In the genomic region with DNA sequence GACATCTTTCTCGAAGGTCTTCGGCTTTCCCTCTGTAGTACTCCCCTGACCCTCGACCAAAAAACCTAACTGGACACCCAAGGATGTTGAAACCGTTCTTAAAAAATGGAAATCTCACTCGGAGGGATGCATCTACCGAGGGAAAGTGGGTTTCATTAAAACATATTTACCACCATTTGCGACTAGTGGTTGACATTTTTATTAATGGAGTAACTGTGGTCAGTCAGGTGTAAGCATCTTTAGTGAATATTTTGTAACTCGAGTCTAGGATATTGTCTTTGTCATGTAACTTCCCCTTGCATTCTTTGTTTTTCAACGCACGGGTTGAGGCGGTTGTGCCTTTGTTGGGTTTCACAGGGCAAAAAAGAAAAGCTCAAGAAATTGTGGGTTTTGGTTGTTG, we compare ENCODE assay signal across 8 mouse cellular contexts. TPM values are rescaled to one million over a fixed set of nuclear protein-coding genes. Genes with fewer than 3 reads are reported as not detected.
DNase-seq lines count a peak whose midpoint lies in the region; ATAC-seq and TF ChIP-seq lines count a peak whose summit lies in the region.

No protein-coding gene starts in this region.

- ATAC-seq in neural tube, embryonic 11.5 days (ENCODE audit: insufficient read depth, low FRiP score, low TSS enrichment), result no peak

- H3K9me3 ChIP-seq in neural tube, embryonic 11.5 days (ENCODE audit: control insufficient read depth, low read length), result no peaks in the 10 kb centered on the region

- H3K36me3 ChIP-seq in spleen, adult 2 months (ENCODE audit: control insufficient read depth, insufficient read depth, low read length), result peaks cover 3% of the 10 kb centered on the region; the same call in 1 of the 2 replicates
- no peaks in the 10 kb centered on the region for H3K36me3 ChIP-seq in neural tube, embryonic 11.5 days (ENCODE audit: control insufficient read depth, insufficient read depth, low read length)

- H3K27me3 ChIP-seq in spleen, adult 2 months (ENCODE audit: control insufficient read depth, insufficient read depth, low read length), result no peaks in the 10 kb centered on the region
- no peaks in the 10 kb centered on the region for H3K27me3 ChIP-seq in neural tube, embryonic 11.5 days (ENCODE audit: control insufficient read depth, insufficient read depth, low read length)

- peak overlapping the region; percentile 99 for H3K9ac ChIP-seq in neural tube, embryonic 11.5 days (ENCODE audit: low read length)

- H3K27ac ChIP-seq in spleen, adult 2 months (ENCODE audit: insufficient read depth, low read length), result no peak overlapping the region; the same call in 1 of the 2 replicates
- peak overlapping the region; percentile 100 for H3K27ac ChIP-seq in neural tube, embryonic 11.5 days (ENCODE audit: low read depth, low read length)

- DNase-seq in spleen, adult 2 months (ENCODE audit: low read depth in 1 of 2, low spot score in 2 of 2), result no peak
- DNase-seq in spleen, postnatal 14 days (ENCODE audit: low spot score in 2 of 2), result no peak
- DNase-seq in embryo, embryonic 10.5 days (ENCODE audit: low spot score), result peak; percentile 62
- DNase-seq in induced T-regulatory cell, adult 2 months (ENCODE audit: low read depth), result peak; percentile 57
- peak; percentile 37 for DNase-seq in neural tube, embryonic 11.5 days (ENCODE audit: low spot score)
- no peak for DNase-seq in gastrocnemius, postnatal 25 days
- no peak for DNase-seq in kidney, postnatal 4 days
- DNase-seq in layer of hippocampus, postnatal 25 days (ENCODE audit: extremely low spot score in 1 of 2, low spot score in 1 of 2), result no peak

- peak overlapping the region; percentile 46 for H3K4me2 ChIP-seq in neural tube, embryonic 11.5 days (ENCODE audit: low read depth)

- no peak for TF ChIP-seq POLR2A in spleen, adult 2 months (IDR thresholded peaks at IDR 0.05; ENCODE audit: low read depth, low read length)

- peak overlapping the region; percentile 88 for H3K4me3 ChIP-seq in spleen, adult 2 months (ENCODE audit: extremely low read depth, insufficient read depth, insufficient read length)
- H3K4me3 ChIP-seq in neural tube, embryonic 11.5 days (ENCODE audit: low read depth, low read length), result peak overlapping the region; percentile 88

- TF ChIP-seq CTCF in spleen, adult 2 months (IDR thresholded peaks at IDR 0.05; ENCODE audit: extremely low read depth, insufficient read depth, insufficient read length, insufficient replicate concordance), result no peak

- peaks cover 3% of the 10 kb centered on the region; the same call in 1 of the 2 replicates for H3K4me1 ChIP-seq in spleen, adult 2 months (ENCODE audit: control insufficient read depth, insufficient read depth, insufficient read length)
- H3K4me1 ChIP-seq in neural tube, embryonic 11.5 days (ENCODE audit: control insufficient read depth, insufficient read depth, low read length), result peaks cover 4% of the 10 kb centered on the region; the same call in 1 of the 2 replicates

- WGBS in spleen, adult 2 months, result under 1% methylated on average over 11 of the region's 11 CpGs
- WGBS in neural tube, embryonic 11.5 days, result under 1% methylated on average over 11 of the region's 11 CpGs

RNA-seq across cellular contexts. Expression of a gene that starts 1.0 kb away (rescaled TPM):
- 15.4 and 15.9 TPM in 2 replicates for polyA plus RNA-seq in spleen, adult 2 months (2012; rRNA removed)
- 235 and 246 TPM in 2 replicates for polyA plus RNA-seq in neural tube, embryonic 11.5 days (2014; fragmentation: Nextera tagmentation; extraction: Ambion mirVana)
- total RNA-seq in gastrocnemius, postnatal 25 days (2021), result 10 to 100 TPM; 18.7 to 23.4 TPM
- 100 to 1,000 TPM; 114 to 168 TPM for total RNA-seq in layer of hippocampus, postnatal 25 days (2021)

RNA-seq across cellular contexts. Expression of a gene that starts 8.0 kb away (rescaled TPM):
- polyA plus RNA-seq in spleen, adult 2 months (2012; rRNA removed), result 10.3 and 10.5 TPM in 2 replicates
- polyA plus RNA-seq in neural tube, embryonic 11.5 days (2014; fragmentation: Nextera tagmentation; extraction: Ambion mirVana), result 105 and 107 TPM in 2 replicates
- 10 to 100 TPM; 50.7 to 65.0 TPM for total RNA-seq in gastrocnemius, postnatal 25 days (2021)
- 100 to 1,000 TPM in 1 of 2 experiments, 10 to 100 TPM in 1; 96.7 to 126 TPM for total RNA-seq in layer of hippocampus, postnatal 25 days (2021)

RNA-seq across cellular contexts. Expression of a gene that starts 21.5 kb away (rescaled TPM):
- polyA plus RNA-seq in spleen, adult 2 months (2012; rRNA removed), result 8.5 and 10.4 TPM in 2 replicates
- polyA plus RNA-seq in neural tube, embryonic 11.5 days (2014; fragmentation: Nextera tagmentation; extraction: Ambion mirVana), result not detected in 2 replicates
- not detected for total RNA-seq in gastrocnemius, postnatal 25 days (2021)
- 1 to 10 TPM in 1 of 2 experiments, under 1 TPM in 1; 0.92 to 3.0 TPM for total RNA-seq in layer of hippocampus, postnatal 25 days (2021)

RNA-seq across cellular contexts. Expression of a gene that starts 33.2 kb away (rescaled TPM):
- polyA plus RNA-seq in spleen, adult 2 months (2012; rRNA removed), result 9.5 and 9.7 TPM in 2 replicates
- polyA plus RNA-seq in neural tube, embryonic 11.5 days (2014; fragmentation: Nextera tagmentation; extraction: Ambion mirVana), result 21.0 and 24.1 TPM in 2 replicates
- total RNA-seq in gastrocnemius, postnatal 25 days (2021), result 1 to 10 TPM; 6.1 to 6.4 TPM
- 10 to 100 TPM; 16.1 to 17.4 TPM for total RNA-seq in layer of hippocampus, postnatal 25 days (2021)

RNA-seq across cellular contexts. Expression of a gene that starts 33.9 kb away (rescaled TPM):
- 31.8 and 60.7 TPM in 2 replicates for polyA plus RNA-seq in spleen, adult 2 months (2012; rRNA removed)
- 658 and 707 TPM in 2 replicates for polyA plus RNA-seq in neural tube, embryonic 11.5 days (2014; fragmentation: Nextera tagmentation; extraction: Ambion mirVana)
- 10 to 100 TPM; 26.2 to 27.1 TPM for total RNA-seq in gastrocnemius, postnatal 25 days (2021)
- 10 to 100 TPM; 77.8 to 78.4 TPM for total RNA-seq in layer of hippocampus, postnatal 25 days (2021)

Comparison
In these comparisons a context has a peak if more than half of its experiments do, and no peak if none do; other contexts are left out.
1. DNase-seq: peak in embryo, embryonic 10.5 days (single experiment), induced T-regulatory cell, adult 2 months (single experiment) and neural tube, embryonic 11.5 days (single experiment); none in spleen, adult 2 months (0 of 2), spleen, postnatal 14 days (0 of 2), gastrocnemius, postnatal 25 days (single experiment), kidney, postnatal 4 days (0 of 2) and layer of hippocampus, postnatal 25 days (0 of 2).
2. RNA of a gene that starts 1.0 kb away (total RNA-seq): 114 to 168 TPM in layer of hippocampus, postnatal 25 days; 18.7 to 23.4 TPM in gastrocnemius, postnatal 25 days; every median in the first group is over 4 times any median in the second.